Mouse (Mus musculus): Measurements from ENCODE around the gene P4htm. TPM values are rescaled to one million over a fixed set of nuclear protein-coding genes. Genes with fewer than 3 reads are reported as not detected.
"Not testable (repeated sequence)": the region's sequence is repeated elsewhere in the genome, so short reads cannot be mapped to it uniquely, and the experiment has no call there.

The P4htm gene
- polyA plus RNA-seq, 1 experiment, result 5.9 TPM

GRCm38 (mm10) chr9:108628141-108628540 is 30.7 kb upstream of the P4htm start:
- no peaks in the 10 kb centered on the region for H3K27me3 ChIP-seq (ENCODE audit: control insufficient read depth, insufficient read depth, low read length)
- no peak for DNase-seq (ENCODE audit: low read depth in 1 of 2, low spot score in 2 of 2)
- 52% methylated on average over 4 of the region's 4 CpGs for WGBS
- no peaks in the 10 kb centered on the region for H3K4me1 ChIP-seq (ENCODE audit: control insufficient read depth, insufficient read depth, insufficient read length)
- peaks cover 11% of the 10 kb centered on the region for H3K36me3 ChIP-seq (ENCODE audit: control insufficient read depth, insufficient read depth, low read length)
- no peak overlapping the region for H3K4me3 ChIP-seq (ENCODE audit: extremely low read depth, insufficient read depth, insufficient read length)
- no peak for TF ChIP-seq POLR2A (IDR thresholded peaks at IDR 0.05; ENCODE audit: low read depth, low read length)
- TF ChIP-seq CTCF (IDR thresholded peaks at IDR 0.05; ENCODE audit: extremely low read depth, insufficient read depth, insufficient read length, insufficient replicate concordance), result no peak
- H3K27ac ChIP-seq (ENCODE audit: insufficient read depth, low read length), result no peak overlapping the region

- peaks cover 11% of the 10 kb centered on the region for H3K36me3 ChIP-seq (ENCODE audit: control insufficient read depth, insufficient read depth, low read length)
- TF ChIP-seq CTCF (IDR thresholded peaks at IDR 0.05; ENCODE audit: extremely low read depth, insufficient read depth, insufficient read length, insufficient replicate concordance) (no peak), POLR2A (IDR thresholded peaks at IDR 0.05; ENCODE audit: low read depth, low read length) (no peak)
- DNase-seq (ENCODE audit: low read depth in 1 of 2, low spot score in 2 of 2), result no peak
- H3K4me3 ChIP-seq (ENCODE audit: extremely low read depth, insufficient read depth, insufficient read length), result no peak overlapping the region
- H3K27me3 ChIP-seq (ENCODE audit: control insufficient read depth, insufficient read depth, low read length), result no peaks in the 10 kb centered on the region
- 78% methylated on average over 2 of the region's 2 CpGs for WGBS
- H3K27ac ChIP-seq (ENCODE audit: insufficient read depth, low read length), result no peak overlapping the region
- H3K4me1 ChIP-seq (ENCODE audit: control insufficient read depth, insufficient read depth, insufficient read length), result no peaks in the 10 kb centered on the region
Measured at GRCm38 (mm10) chr9:108626498-108626897, 29.0 kb upstream of the P4htm start.

- peaks cover 32% of the 10 kb centered on the region for H3K36me3 ChIP-seq (ENCODE audit: control insufficient read depth, insufficient read depth, low read length)
- no peak overlapping the region for H3K4me3 ChIP-seq (ENCODE audit: extremely low read depth, insufficient read depth, insufficient read length)
- no peak for DNase-seq (ENCODE audit: low read depth in 1 of 2, low spot score in 2 of 2)
- WGBS, result 90% methylated on average over 1 of the region's 1 CpGs
- TF ChIP-seq CTCF (IDR thresholded peaks at IDR 0.05; ENCODE audit: extremely low read depth, insufficient read depth, insufficient read length, insufficient replicate concordance), result no peak
- TF ChIP-seq POLR2A (IDR thresholded peaks at IDR 0.05; ENCODE audit: low read depth, low read length), result no peak
- H3K27me3 ChIP-seq (ENCODE audit: control insufficient read depth, insufficient read depth, low read length), result no peaks in the 10 kb centered on the region
- no peak overlapping the region for H3K27ac ChIP-seq (ENCODE audit: insufficient read depth, low read length)
- H3K4me1 ChIP-seq (ENCODE audit: control insufficient read depth, insufficient read depth, insufficient read length), result no peaks in the 10 kb centered on the region
Measured at GRCm38 (mm10) chr9:108617301-108617700, 19.8 kb upstream of the P4htm start.

- H3K4me1 ChIP-seq (ENCODE audit: control insufficient read depth, insufficient read depth, insufficient read length), result no peaks in the 10 kb centered on the region
- peaks cover 52% of the 10 kb centered on the region for H3K36me3 ChIP-seq (ENCODE audit: control insufficient read depth, insufficient read depth, low read length)
- H3K27ac ChIP-seq (ENCODE audit: insufficient read depth, low read length), result no peak overlapping the region
- no peak for DNase-seq (ENCODE audit: low read depth in 1 of 2, low spot score in 2 of 2)
- 95% methylated on average over 10 of the region's 10 CpGs for WGBS
- no peak overlapping the region for H3K4me3 ChIP-seq (ENCODE audit: extremely low read depth, insufficient read depth, insufficient read length)
- H3K27me3 ChIP-seq (ENCODE audit: control insufficient read depth, insufficient read depth, low read length), result no peaks in the 10 kb centered on the region
- no peak for TF ChIP-seq POLR2A (IDR thresholded peaks at IDR 0.05; ENCODE audit: low read depth, low read length)
- TF ChIP-seq CTCF (IDR thresholded peaks at IDR 0.05; ENCODE audit: extremely low read depth, insufficient read depth, insufficient read length, insufficient replicate concordance), result no peak
Measured at GRCm38 (mm10) chr9:108611488-108611887, 14.0 kb upstream of the P4htm start.

GRCm38 (mm10) chr9:108608889-108609288 is 11.4 kb upstream of the P4htm start:
- H3K27me3 ChIP-seq (ENCODE audit: control insufficient read depth, insufficient read depth, low read length), result no peaks in the 10 kb centered on the region
- peaks cover 57% of the 10 kb centered on the region for H3K36me3 ChIP-seq (ENCODE audit: control insufficient read depth, insufficient read depth, low read length)
- H3K4me3 ChIP-seq (ENCODE audit: extremely low read depth, insufficient read depth, insufficient read length), result no peak overlapping the region
- WGBS, result 86% methylated on average over 4 of the region's 4 CpGs
- no peak overlapping the region for H3K27ac ChIP-seq (ENCODE audit: insufficient read depth, low read length)
- DNase-seq (ENCODE audit: low read depth in 1 of 2, low spot score in 2 of 2), result no peak
- no peaks in the 10 kb centered on the region for H3K4me1 ChIP-seq (ENCODE audit: control insufficient read depth, insufficient read depth, insufficient read length)
- no peak for TF ChIP-seq CTCF (IDR thresholded peaks at IDR 0.05; ENCODE audit: extremely low read depth, insufficient read depth, insufficient read length, insufficient replicate concordance)
- TF ChIP-seq POLR2A (IDR thresholded peaks at IDR 0.05; ENCODE audit: low read depth, low read length), result no peak

GRCm38 (mm10) chr9:108607929-108608328 is 10.5 kb upstream of the P4htm start:
- WGBS, result 67% methylated on average over 5 of the region's 5 CpGs
- not testable (repeated sequence) for H3K4me3 ChIP-seq (ENCODE audit: extremely low read depth, insufficient read depth, insufficient read length); H3K4me1 ChIP-seq (ENCODE audit: control insufficient read depth, insufficient read depth, insufficient read length); H3K27ac ChIP-seq (ENCODE audit: insufficient read depth, low read length); H3K27me3 ChIP-seq (ENCODE audit: control insufficient read depth, insufficient read depth, low read length); DNase-seq (ENCODE audit: low read depth in 1 of 2, low spot score in 2 of 2)
- peaks cover 55% of the 10 kb centered on the region for H3K36me3 ChIP-seq (ENCODE audit: control insufficient read depth, insufficient read depth, low read length)

- peaks cover 23% of the 10 kb centered on the region for H3K36me3 ChIP-seq (ENCODE audit: control insufficient read depth, insufficient read depth, low read length)
- H3K27me3 ChIP-seq (ENCODE audit: control insufficient read depth, insufficient read depth, low read length), result peaks cover 2% of the 10 kb centered on the region; the same call in 1 of the 2 replicates
- 75% methylated on average over 4 of the region's 4 CpGs for WGBS
- TF ChIP-seq CTCF (IDR thresholded peaks at IDR 0.05; ENCODE audit: extremely low read depth, insufficient read depth, insufficient read length, insufficient replicate concordance) (no peak), POLR2A (IDR thresholded peaks at IDR 0.05; ENCODE audit: low read depth, low read length) (no peak)
- H3K4me1 ChIP-seq (ENCODE audit: control insufficient read depth, insufficient read depth, insufficient read length), result peaks cover 6% of the 10 kb centered on the region
- no peak for DNase-seq (ENCODE audit: low read depth in 1 of 2, low spot score in 2 of 2)
- no peak overlapping the region for H3K4me3 ChIP-seq (ENCODE audit: extremely low read depth, insufficient read depth, insufficient read length)
- no peak overlapping the region for H3K27ac ChIP-seq (ENCODE audit: insufficient read depth, low read length)
Measured at GRCm38 (mm10) chr9:108601986-108602385, 4.5 kb upstream of the P4htm start.
